Mouse (Mus musculus) C2C12 (cell line): ENCODE measurements around the gene Tarbp2. TPM values are rescaled to one million over a fixed set of nuclear protein-coding genes. Genes with fewer than 3 reads are reported as not detected.

Experiments used
- H3K27me3 ChIP-seq: one replicate; pipeline ENCODE4 v1.6.1; 2011; ENCODE audit not compliant: control insufficient read depth, insufficient read depth, insufficient read length
- H3K36me3 ChIP-seq: one replicate; pipeline ENCODE4 v1.6.1; 2011; ENCODE audit not compliant: control insufficient read depth, insufficient read depth
- H3K4me3 ChIP-seq: one replicate; pipeline ENCODE4 v1.5.1; 2011; ENCODE audit warnings: mild to moderate bottlenecking, control low read depth; ENCODE audit not compliant: poor library complexity, insufficient read depth, severe bottlenecking
- H3K79me2 ChIP-seq: one replicate; pipeline ENCODE4 v1.6.1; 2011; ENCODE audit not compliant: control insufficient read depth, insufficient read depth
- H3K79me3 ChIP-seq: one replicate; pipeline ENCODE4 v1.6.1; 2011; ENCODE audit warnings: low read depth, control low read depth
- H3ac ChIP-seq: one replicate; pipeline ENCODE3; 2011; ENCODE audit warnings: low read depth; ENCODE audit not compliant: control insufficient read depth, insufficient read length
- CEBPB ChIP-seq: IDR thresholded peaks from one replicate; pipeline ENCODE4 v1.6.1; 2011; ENCODE audit warnings: low read depth, mild to moderate bottlenecking, control low read depth, moderate library complexity
- CTCF ChIP-seq: IDR thresholded peaks from one replicate; pipeline ENCODE4 v1.5.1; 2011; ENCODE audit not compliant: control insufficient read depth, insufficient read depth, insufficient read length
- FOSL1 ChIP-seq: IDR thresholded peaks from one replicate; pipeline ENCODE4 v1.8.0; 2011; ENCODE audit warnings: mild to moderate bottlenecking, low read length; ENCODE audit not compliant: poor library complexity, insufficient read depth, severe bottlenecking
- MAX ChIP-seq: IDR thresholded peaks from one replicate; pipeline ENCODE4 v1.6.1; 2011; ENCODE audit warnings: mild to moderate bottlenecking, control low read depth
- MYOD1 ChIP-seq: IDR thresholded peaks from one replicate; pipeline ENCODE4 v1.6.1; 2011; ENCODE audit warnings: low read depth; ENCODE audit not compliant: control insufficient read depth, insufficient read length
- MYOG ChIP-seq: IDR thresholded peaks from one replicate; pipeline ENCODE4 v1.6.1; 2011; ENCODE audit not compliant: control insufficient read depth, insufficient read length; ENCODE audit errors: extremely low read depth
- USF1 ChIP-seq: IDR thresholded peaks from one replicate; pipeline ENCODE4 v1.6.1; 2011; ENCODE audit warnings: low read depth, mild to moderate bottlenecking, control low read depth, moderate library complexity
- polyA plus RNA-seq: library from polyadenylated mRNA; unstranded; fragments of >200 nt; fragmentation: generic; extraction: Trizol; gene quantifications from one replicate; pipeline ENCODE4 v1.2.1, GENCODE M21; 2012; ENCODE audit warnings: missing spikeins

Gene Tarbp2
- polyA plus RNA-seq, 1 experiment, result 127 TPM

DNA sequence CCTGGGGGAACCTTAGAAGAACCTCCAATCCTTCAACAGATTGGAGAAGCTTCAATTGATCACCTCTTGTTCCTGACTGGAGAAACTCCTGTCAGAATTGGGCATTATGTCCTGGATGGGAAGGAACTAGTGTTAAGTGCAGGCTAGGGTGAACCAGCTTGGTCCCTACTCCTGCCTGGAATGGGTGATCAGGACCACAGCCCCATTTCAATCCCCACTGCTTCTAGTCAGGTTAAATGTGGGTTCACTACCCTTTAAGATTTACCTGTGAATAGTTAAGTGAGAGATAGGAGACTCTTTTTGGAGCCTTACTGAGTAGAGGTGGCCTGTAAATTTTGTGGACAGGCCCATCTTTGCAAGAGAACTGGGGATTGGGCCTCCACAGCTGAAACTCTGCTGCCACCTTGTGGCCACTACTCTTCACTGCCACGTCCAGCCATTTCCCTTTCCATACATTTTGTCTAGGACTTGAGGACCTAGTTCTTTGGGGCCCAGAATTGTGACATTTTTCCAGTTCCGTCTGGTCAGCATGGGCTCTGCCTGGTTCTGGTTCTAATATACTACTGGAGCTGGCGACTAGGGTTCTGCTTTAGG, 7.0 kb downstream of the Tarbp2 start, which contains the start of gene Npff:
TSS of gene Npff (minus strand) at position 51 of the 594 bp plus-strand sequence.
- Histone ChIP-seq H3K4me3 (no peak within 1 kb of the TSS), H3K36me3 (peaks cover 91% of the 10 kb centered on the region), H3K79me3 (peaks cover 8% of the 10 kb centered on the region), H3ac (no peak within 1 kb of the TSS), H3K27me3 (no peaks in the 10 kb centered on the region), H3K79me2 (peaks cover 17% of the 10 kb centered on the region)
- no peak for TF ChIP-seq MAX
- TF ChIP-seq CTCF, result peak; percentile 88

DNA sequence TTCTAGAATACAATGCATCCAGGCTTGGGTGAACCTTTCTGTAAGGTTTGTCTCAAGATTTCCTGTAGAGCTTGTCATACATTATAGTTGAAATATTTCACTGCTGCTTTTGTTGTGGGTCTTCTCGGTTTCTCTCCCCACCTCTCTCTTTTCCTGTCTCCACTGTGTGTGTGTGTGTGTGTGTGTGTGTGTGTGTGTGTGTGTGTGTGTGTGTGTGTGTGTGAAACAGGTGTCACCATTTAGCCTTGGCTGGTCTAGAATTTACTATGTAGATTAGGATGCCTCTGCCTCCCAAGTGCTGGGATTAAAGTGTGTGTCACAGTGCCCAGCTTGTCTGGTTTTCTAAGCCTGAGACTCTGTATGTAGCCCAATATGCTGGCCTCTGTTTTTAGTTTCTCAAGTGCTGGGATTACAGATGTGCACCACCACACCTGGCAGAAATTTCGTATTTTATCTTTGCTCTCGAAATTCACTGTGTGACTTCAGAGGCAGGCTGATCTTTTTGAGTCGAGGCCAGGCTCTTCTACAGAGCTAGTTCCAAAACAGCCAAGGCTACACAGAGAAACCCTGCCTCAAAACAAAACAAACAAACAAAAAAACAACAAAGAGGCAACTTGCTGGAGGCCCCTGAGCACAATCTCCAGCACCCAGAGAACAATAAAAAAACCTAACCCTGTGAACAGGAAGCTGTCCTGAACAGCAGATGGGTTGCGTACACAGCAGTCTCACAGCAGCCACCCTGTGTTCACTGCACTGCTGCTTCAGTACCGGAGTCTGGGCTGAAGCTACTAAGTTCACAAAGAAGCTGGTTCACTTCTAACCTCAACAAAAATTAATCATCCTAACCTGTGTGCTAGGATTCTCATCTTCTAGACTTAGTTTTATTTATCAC, 8.4 kb downstream of the Tarbp2 start:
- peaks cover 90% of the 10 kb centered on the region for H3K36me3 ChIP-seq
- TF ChIP-seq USF1 (no peak), CEBPB (no peak), CTCF (no peak), MYOD1 (no peak), FOSL1 (no peak), MYOG (no peak)
- no peak overlapping the region for H3ac ChIP-seq
- H3K27me3 ChIP-seq, result no peaks in the 10 kb centered on the region
- peaks cover 3% of the 10 kb centered on the region for H3K79me2 ChIP-seq
- no peaks in the 10 kb centered on the region for H3K79me3 ChIP-seq
- H3K4me3 ChIP-seq, result no peak overlapping the region

DNA sequence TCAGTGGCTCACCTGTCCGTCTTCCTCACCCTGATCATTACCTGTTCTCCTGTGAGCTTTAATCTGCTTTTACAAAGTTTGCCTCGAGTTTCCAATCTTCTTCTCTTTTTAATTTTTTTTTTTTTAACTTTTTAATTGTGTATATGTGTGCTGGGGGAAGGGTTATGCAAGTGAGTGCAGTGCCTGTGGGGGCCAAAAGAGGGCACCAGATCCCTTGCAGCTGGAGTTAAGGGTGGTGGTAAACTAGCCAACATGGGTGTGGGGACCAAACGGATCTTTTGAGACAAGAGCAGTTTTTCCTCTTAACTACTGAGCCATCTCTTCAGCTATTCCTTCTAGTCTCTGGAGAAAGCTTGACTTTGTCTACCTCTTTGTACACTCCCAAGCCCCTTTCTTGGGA, 9.9 kb downstream of the Tarbp2 start:
- Histone ChIP-seq H3K36me3 (peaks cover 90% of the 10 kb centered on the region), H3K27me3 (no peaks in the 10 kb centered on the region), H3K79me3 (no peaks in the 10 kb centered on the region), H3K79me2 (no peaks in the 10 kb centered on the region), H3K4me3 (no peak overlapping the region), H3ac (no peak overlapping the region)
- peak; percentile 10 for TF ChIP-seq CTCF
- TF ChIP-seq MYOG, result no peak
- TF ChIP-seq MAX, result no peak

DNA sequence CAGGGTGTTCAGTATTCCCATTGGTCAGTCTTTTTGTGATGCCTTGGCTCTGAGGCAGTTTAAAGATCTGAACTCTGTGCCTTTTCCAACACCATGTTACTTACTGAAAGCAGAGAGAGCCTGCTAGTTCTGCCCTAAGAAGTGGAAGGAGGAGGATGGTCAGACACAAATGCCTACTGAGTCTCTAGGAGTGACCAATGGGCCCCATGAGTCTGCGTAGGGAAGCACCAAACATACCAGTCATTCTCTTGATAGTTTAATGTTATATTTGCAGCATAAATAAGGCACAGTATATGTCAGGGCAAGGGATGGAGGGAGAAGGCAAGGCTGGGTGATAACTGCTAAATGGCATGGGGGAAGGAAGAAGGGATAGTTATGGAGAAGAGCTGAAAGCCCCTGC, 10.4 kb downstream of the Tarbp2 start:
- H3ac ChIP-seq, result no peak overlapping the region
- no peaks in the 10 kb centered on the region for H3K79me3 ChIP-seq
- no peak for TF ChIP-seq MYOG
- no peak for TF ChIP-seq MAX
- TF ChIP-seq FOSL1, result no peak
- no peak for TF ChIP-seq CEBPB
- no peak for TF ChIP-seq USF1
- no peak for TF ChIP-seq MYOD1
- no peak for TF ChIP-seq CTCF
- no peaks in the 10 kb centered on the region for H3K27me3 ChIP-seq
- no peaks in the 10 kb centered on the region for H3K79me2 ChIP-seq
- H3K4me3 ChIP-seq, result no peak overlapping the region
- H3K36me3 ChIP-seq, result peaks cover 94% of the 10 kb centered on the region

DNA sequence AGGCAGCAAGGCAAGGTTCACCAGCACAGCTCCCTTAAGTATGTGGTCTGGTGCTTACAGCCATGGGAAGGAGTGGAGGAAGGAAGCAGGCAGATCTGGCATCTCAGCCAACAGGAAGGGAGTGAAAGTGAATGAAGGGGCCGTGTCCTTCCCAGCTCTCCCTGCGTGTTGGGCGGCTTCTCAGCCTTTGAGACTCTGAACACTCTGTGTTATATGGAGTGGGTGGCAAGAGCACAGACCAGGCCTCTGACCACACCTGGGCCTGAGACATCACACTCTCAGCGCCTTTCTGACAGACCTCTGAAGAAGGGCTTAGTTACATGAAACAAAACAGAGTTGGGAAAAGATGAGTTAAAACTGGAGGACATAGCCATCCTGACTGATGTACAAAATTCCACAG, 12.6 kb downstream of the Tarbp2 start:
- no peak for TF ChIP-seq USF1
- TF ChIP-seq MAX, result no peak
- Histone ChIP-seq H3K27me3 (no peaks in the 10 kb centered on the region), H3K4me3 (no peak overlapping the region), H3K79me3 (no peaks in the 10 kb centered on the region), H3K79me2 (no peaks in the 10 kb centered on the region), H3K36me3 (peaks cover 95% of the 10 kb centered on the region), H3ac (no peak overlapping the region)

DNA sequence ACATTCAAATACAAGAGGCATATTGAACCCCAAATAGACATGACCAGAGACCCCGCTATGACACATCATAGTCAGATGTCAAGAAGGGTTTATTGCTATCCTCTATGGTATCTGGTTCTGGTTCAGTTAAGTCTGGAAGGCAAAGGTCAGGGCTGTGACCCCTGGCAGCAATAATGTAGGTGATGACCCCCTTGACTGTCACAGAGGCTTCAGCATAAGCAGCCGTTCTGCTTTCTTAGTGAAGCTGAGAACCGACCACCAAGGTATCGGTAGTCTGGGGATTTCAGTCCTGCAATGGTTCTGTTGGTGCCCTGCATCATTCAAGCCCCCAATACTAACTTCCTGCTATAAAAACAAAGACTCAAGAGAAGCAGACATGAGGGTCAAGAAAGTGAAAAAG, 13.6 kb downstream of the Tarbp2 start:
- H3K36me3 ChIP-seq, result peaks cover 96% of the 10 kb centered on the region

More for the DNA sequence above, 13.6 kb downstream of the Tarbp2 start:
- H3K79me3 ChIP-seq, result no peaks in the 10 kb centered on the region
- no peak overlapping the region for H3ac ChIP-seq
- H3K4me3 ChIP-seq, result no peak overlapping the region
- no peaks in the 10 kb centered on the region for H3K79me2 ChIP-seq
- TF ChIP-seq FOSL1 (no peak), MAX (no peak), MYOG (no peak), CEBPB (no peak), USF1 (no peak), MYOD1 (no peak), CTCF (no peak)
- no peaks in the 10 kb centered on the region for H3K27me3 ChIP-seq
